Mouse (Mus musculus) limb, embryonic 14.5 days (tissue): Measurements from ENCODE around the gene Slc6a12. TPM values are rescaled to one million over a fixed set of nuclear protein-coding genes. Genes with fewer than 3 reads are reported as not detected.

ENCODE experiments used
- ATAC-seq: fragments of 200-750 bp; cut with Nextera tagmentation; 2 replicates; pipeline ENCODE4 v1.8.0; 2017; ENCODE audit warnings: low read depth, moderate number of reproducible peaks, moderate TSS enrichment; ENCODE audit not compliant: low FRiP score
- DNase-seq: peaks from one replicate; pipeline ENCODE4 v3.0.0-alpha.2; 2015; ENCODE audit warnings: low spot score
- H3K27ac ChIP-seq: fragments of 300-500 bp; sonication (generic); replicated peaks from 2 replicates; pipeline ENCODE4 v1.5.1; 2014; ENCODE audit warnings: low read depth, mild to moderate bottlenecking, low read length, moderate library complexity, mixed read lengths
- H3K27me3 ChIP-seq: fragments of 300-500 bp; sonication (generic); 2 replicates; pipeline ENCODE4 v1.6.1; 2014; ENCODE audit warnings: low read length, mixed read lengths; ENCODE audit not compliant: control insufficient read depth, insufficient read depth
- H3K36me3 ChIP-seq: fragments of 300-500 bp; sonication (generic); 2 replicates; pipeline ENCODE4 v1.6.1; 2014; ENCODE audit warnings: mild to moderate bottlenecking, low read length, moderate library complexity, mixed read lengths; ENCODE audit not compliant: control insufficient read depth, insufficient read depth
- H3K4me1 ChIP-seq: fragments of 300-500 bp; sonication (generic); 2 replicates; pipeline ENCODE4 v1.6.1; 2014; ENCODE audit warnings: antibody characterized with exemption, low read length, mixed read lengths; ENCODE audit not compliant: control insufficient read depth, insufficient read depth
- H3K4me2 ChIP-seq: fragments of 300-500 bp; sonication (generic); replicated peaks from 2 replicates; pipeline ENCODE4 v1.6.1; 2014; ENCODE audit warnings: low read depth, mild to moderate bottlenecking, low read length, moderate library complexity; ENCODE audit not compliant: severe bottlenecking
- H3K4me3 ChIP-seq: fragments of 300-500 bp; sonication (generic); replicated peaks from 2 replicates; pipeline ENCODE4 v1.5.1; 2014; ENCODE audit warnings: low read length
- H3K9ac ChIP-seq: fragments of 300-500 bp; sonication (generic); 2 replicates; pipeline ENCODE4 v1.6.1; 2014; ENCODE audit warnings: mild to moderate bottlenecking, low read depth, low read length, moderate library complexity; ENCODE audit not compliant: severe bottlenecking
- H3K9me3 ChIP-seq: fragments of 300-500 bp; sonication (generic); 2 replicates; pipeline ENCODE4 v1.6.1; 2016; ENCODE audit warnings: low read length; ENCODE audit not compliant: control insufficient read depth
- POLR2A ChIP-seq: fragments of 200-500 bp; IDR thresholded peaks from 2 replicates; pipeline ENCODE4 v1.8.0; 2012; ENCODE audit warnings: inconsistent platforms, mild to moderate bottlenecking, moderate library complexity, borderline replicate concordance; ENCODE audit not compliant: insufficient read depth, insufficient read length; ENCODE audit errors: extremely low read depth
- WGBS: fragments of 180-500 bp; shearing (Covaris S2); extraction: QIAGEN DNeasy Blood & Tissue Kit; methylation state at CpG from one replicate; pipeline ENCODE4 v1.1.7; 2014; 5-methylcytosine and 5-hydroxymethylcytosine counted together
- polyA plus RNA-seq, 2 experiments: library from polyadenylated mRNA; depleted of rRNA in 1 of 2; stranded (reverse) in 1 of 2; unstranded in 1 of 2; fragments of >200 nt; fragmentation: Nextera tagmentation in 1 of 2; extraction: Ambion mirVana in 1 of 2; gene quantifications; 2 replicates each; pipeline versions ENCODE4 v1.2.1 to v1.2.3; 2012 to 2014

The Slc6a12 gene
- polyA plus RNA-seq, 2 experiments, result 0.23 TPM; not detected in 1

DNA sequence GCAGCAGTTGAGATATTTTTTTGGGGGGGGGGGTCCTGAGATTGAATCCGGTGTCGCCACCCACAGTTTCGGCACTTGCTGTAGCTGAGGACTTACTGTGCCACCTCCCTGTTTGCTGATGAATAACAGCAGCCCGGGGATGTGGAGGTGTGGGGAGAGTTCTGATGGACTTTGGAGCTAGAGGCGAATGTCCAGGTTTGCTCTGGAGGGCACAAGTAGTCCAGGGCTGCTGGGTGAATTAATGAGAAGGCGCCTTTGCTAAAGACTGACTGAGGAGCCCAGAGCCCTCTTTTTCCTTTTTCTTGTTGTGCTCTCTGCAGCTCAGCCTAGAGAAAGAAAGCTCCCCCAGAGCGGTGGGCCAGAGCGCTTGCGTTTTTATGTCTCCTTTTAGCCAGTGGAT, 38.2 kb upstream of the Slc6a12 start:
- WGBS, result 80% methylated on average over 9 of the region's 9 CpGs
- Histone ChIP-seq H3K27ac (no peak overlapping the region), H3K4me1 (0 out of 2 replicates have a peak, but pooled peaks cover 4% of the 10 kb centered on the region), H3K27me3 (no peaks in the 10 kb centered on the region; the same call in 1 of the 2 replicates), H3K9ac (no peak overlapping the region), H3K4me2 (no peak overlapping the region), H3K4me3 (no peak overlapping the region), H3K36me3 (no peaks in the 10 kb centered on the region), H3K9me3 (no peaks in the 10 kb centered on the region)
- DNase-seq (no peak), ATAC-seq (no peak)
- TF ChIP-seq POLR2A, result no peak

DNA sequence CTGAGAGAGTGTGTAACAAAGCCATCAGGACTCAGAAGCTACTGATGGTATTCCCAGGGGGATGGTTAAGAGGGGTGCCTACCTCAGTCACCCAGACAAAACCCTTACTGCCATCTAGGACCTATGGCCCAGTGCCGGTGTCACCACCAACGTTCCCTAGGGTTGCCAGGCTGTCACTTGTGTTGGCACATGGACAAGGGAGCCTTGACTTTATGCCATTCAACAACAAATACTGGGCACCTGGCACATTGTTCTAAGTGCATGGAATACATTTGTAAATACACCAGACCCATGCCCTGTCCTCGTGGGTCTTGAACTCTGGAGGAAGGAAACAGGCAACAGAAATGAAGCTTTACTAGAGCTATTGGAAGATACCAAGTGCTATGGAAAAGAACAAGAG, 37.3 kb upstream of the Slc6a12 start:
- Histone ChIP-seq H3K4me2 (no peak overlapping the region), H3K4me3 (no peak overlapping the region), H3K36me3 (no peaks in the 10 kb centered on the region), H3K9ac (no peak overlapping the region), H3K4me1 (no peaks in the 10 kb centered on the region), H3K27ac (no peak overlapping the region), H3K27me3 (no peaks in the 10 kb centered on the region; the same call in 1 of the 2 replicates), H3K9me3 (no peaks in the 10 kb centered on the region)
- no peak for ATAC-seq
- TF ChIP-seq POLR2A, result no peak
- whole genome bisulfite sequencing, result 83% methylated on average over 3 of the region's 3 CpGs
- no peak for DNase-seq

DNA sequence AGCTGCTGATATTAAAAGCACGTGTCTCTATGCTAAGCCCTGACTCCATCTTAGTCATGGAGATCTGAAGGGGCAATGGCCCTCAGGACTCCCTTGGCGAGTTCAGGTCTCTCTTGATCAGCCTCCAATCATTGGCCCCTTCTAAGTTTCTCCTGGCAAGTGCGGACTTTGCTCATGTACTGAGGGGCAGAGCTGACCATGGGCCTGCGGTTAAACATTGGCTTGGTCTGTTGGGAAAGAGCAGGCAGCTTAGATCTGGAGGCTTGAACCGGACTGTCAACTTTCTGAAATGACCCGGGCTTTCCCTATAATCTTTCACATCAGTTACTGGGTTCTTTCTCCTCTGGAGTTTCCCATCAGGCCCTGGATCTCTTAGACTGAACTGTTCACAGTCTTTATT, 31.9 kb upstream of the Slc6a12 start:
- H3K4me1 ChIP-seq, result no peaks in the 10 kb centered on the region
- H3K9me3 ChIP-seq, result no peaks in the 10 kb centered on the region
- H3K4me2 ChIP-seq, result no peak overlapping the region
- H3K4me3 ChIP-seq, result no peak overlapping the region
- no peak for TF ChIP-seq POLR2A
- H3K27me3 ChIP-seq, result no peaks in the 10 kb centered on the region
- H3K27ac ChIP-seq, result no peak overlapping the region
- no peak overlapping the region for H3K9ac ChIP-seq
- 82% methylated on average over 6 of the region's 6 CpGs for WGBS
- no peaks in the 10 kb centered on the region for H3K36me3 ChIP-seq
- DNase-seq (no peak), ATAC-seq (no peak)

DNA sequence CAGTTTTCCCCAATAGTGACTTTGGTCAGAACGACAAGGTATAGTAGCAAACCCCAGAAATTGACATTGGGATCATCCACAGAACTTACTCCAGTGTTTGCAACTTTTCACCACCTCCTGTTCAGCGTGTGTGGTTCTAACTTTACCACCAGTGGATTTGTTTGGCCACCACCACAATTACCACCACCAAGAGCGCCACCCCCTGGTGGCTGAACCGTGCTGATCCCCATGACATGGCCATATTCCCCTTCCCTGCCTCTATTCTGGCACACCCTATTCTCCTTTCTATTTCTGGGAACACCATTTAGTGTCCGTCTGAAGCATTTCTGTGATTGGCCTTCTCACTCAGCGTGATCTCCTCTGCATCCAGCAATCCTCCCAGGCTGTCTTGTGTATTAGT, 23.8 kb upstream of the Slc6a12 start:
- Histone ChIP-seq H3K27ac (no peak overlapping the region), H3K9ac (no peak overlapping the region), H3K36me3 (no peaks in the 10 kb centered on the region), H3K27me3 (no peaks in the 10 kb centered on the region), H3K4me1 (no peaks in the 10 kb centered on the region), H3K4me3 (no peak overlapping the region), H3K9me3 (no peaks in the 10 kb centered on the region), H3K4me2 (no peak overlapping the region)
- DNase-seq (no peak), ATAC-seq (no peak)
- TF ChIP-seq POLR2A, result no peak
- WGBS, result 68% methylated on average over 6 of the region's 6 CpGs

DNA sequence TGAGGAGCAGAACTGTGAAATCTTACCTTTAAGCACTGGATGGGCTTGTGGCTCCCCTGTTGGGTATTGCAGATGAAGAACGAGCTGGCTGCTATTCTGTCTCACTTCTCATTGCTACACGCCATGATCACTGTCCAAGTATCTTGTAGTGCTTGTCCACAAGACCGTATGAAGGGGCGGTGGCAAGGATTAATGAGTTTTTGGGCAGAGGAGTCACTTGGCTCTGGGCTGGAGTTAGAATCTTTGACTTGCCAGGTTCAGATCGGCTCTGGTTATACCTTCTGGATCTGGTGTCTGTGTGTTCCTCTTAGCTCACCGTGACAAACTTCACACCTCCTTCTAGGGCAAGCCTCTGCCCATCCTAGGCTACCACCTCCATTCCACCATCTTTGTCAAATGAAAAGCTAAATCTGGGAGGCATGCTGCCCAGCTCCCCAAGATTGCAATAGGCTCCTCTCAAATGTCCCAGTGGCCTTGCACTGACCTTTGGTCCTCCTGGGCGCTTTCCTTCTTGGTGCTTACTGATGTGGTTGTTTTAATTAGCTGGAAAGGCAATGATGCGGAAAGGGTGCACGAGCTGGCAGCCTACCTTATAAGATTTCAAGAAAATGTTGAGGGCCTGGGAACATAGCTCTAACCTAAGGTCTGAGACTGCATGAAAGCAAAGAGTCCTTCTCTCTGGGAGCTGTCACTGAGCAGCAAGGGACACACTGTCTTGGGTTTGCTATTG, 20.3 kb upstream of the Slc6a12 start:
- Histone ChIP-seq H3K9me3 (no peaks in the 10 kb centered on the region), H3K36me3 (no peaks in the 10 kb centered on the region), H3K27ac (no peak overlapping the region), H3K4me1 (no peaks in the 10 kb centered on the region), H3K4me3 (no peak overlapping the region), H3K9ac (no peak overlapping the region), H3K4me2 (no peak overlapping the region), H3K27me3 (no peaks in the 10 kb centered on the region)
- TF ChIP-seq POLR2A, result no peak
- no peak for ATAC-seq
- DNase-seq, result no peak
- WGBS, result 81% methylated on average over 9 of the region's 9 CpGs

DNA sequence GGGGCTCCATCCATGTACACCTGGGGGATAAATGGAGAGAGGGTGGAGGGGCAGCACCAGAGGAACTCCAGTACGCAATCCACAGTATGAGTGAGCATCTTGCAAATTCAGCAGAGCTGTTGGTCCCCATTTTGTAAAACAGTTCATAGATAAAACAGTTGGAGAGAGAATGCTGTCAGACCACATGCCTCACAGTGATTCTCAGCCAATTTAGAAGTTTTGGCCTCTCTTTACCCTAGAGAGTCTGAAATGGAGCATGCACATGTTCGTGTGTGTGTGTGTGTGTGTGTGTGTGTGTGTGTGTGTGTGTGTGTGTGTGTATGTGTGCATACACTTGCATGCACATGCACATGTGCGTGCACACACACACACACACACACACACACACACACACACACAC, 17.6 kb upstream of the Slc6a12 start:
- ATAC-seq (no peak), DNase-seq (no peak)
- H3K4me3 ChIP-seq, result no peak overlapping the region
- no peaks in the 10 kb centered on the region for H3K27me3 ChIP-seq
- no peak overlapping the region for H3K4me2 ChIP-seq
- H3K27ac ChIP-seq, result no peak overlapping the region
- H3K9me3 ChIP-seq, result no peaks in the 10 kb centered on the region
- no peak for TF ChIP-seq POLR2A
- peaks cover 5% of the 10 kb centered on the region for H3K4me1 ChIP-seq
- WGBS, result 80% methylated on average over 3 of the region's 3 CpGs
- no peak overlapping the region for H3K9ac ChIP-seq
- no peaks in the 10 kb centered on the region for H3K36me3 ChIP-seq
